Mouse (Mus musculus) embryonic facial prominence, embryonic 11.5 days (tissue): ENCODE results near the gene Gcnt7. TPM values are rescaled to one million over a fixed set of nuclear protein-coding genes. Genes with fewer than 3 reads are reported as not detected.

ENCODE experiments used
- ATAC-seq: fragments of 200-750 bp; cut with Nextera tagmentation; replicated peaks from 2 replicates; pipeline ENCODE4 v1.8.0; 2017; ENCODE audit warnings: low read depth; ENCODE audit not compliant: insufficient number of reproducible peaks, low FRiP score, low TSS enrichment
- DNase-seq: peaks from one replicate; pipeline ENCODE4 v3.0.0-alpha.2; 2015; ENCODE audit warnings: low spot score
- H3K27ac ChIP-seq: fragments of 300-500 bp; sonication (generic); replicated peaks from 2 replicates; pipeline ENCODE4 v1.5.1; 2014; ENCODE audit warnings: mild to moderate bottlenecking, low read depth, low read length, control low read depth
- H3K27me3 ChIP-seq: fragments of 300-500 bp; sonication (generic); 2 replicates; pipeline ENCODE4 v1.6.1; 2014; ENCODE audit warnings: mild to moderate bottlenecking, low read length, moderate library complexity, mixed read lengths; ENCODE audit not compliant: control insufficient read depth, insufficient read depth
- H3K36me3 ChIP-seq: fragments of 300-500 bp; sonication (generic); replicated peaks from 2 replicates; pipeline ENCODE4 v1.6.1; 2014; ENCODE audit warnings: low read depth, mild to moderate bottlenecking, low read length, moderate library complexity, mixed read lengths; ENCODE audit not compliant: control insufficient read depth, insufficient read depth
- H3K4me1 ChIP-seq: fragments of 300-500 bp; sonication (generic); 2 replicates; pipeline ENCODE4 v1.6.1; 2014; ENCODE audit warnings: low read length, mixed read lengths; ENCODE audit not compliant: control insufficient read depth, insufficient read depth
- H3K4me2 ChIP-seq: fragments of 300-500 bp; sonication (generic); 2 replicates; pipeline ENCODE4 v1.6.1; 2014; ENCODE audit warnings: low read depth, mild to moderate bottlenecking, control low read depth, low read length, moderate library complexity
- H3K4me3 ChIP-seq: fragments of 300-500 bp; sonication (generic); 2 replicates; pipeline ENCODE4 v1.5.1; 2014; ENCODE audit warnings: low read depth, low read length, control low read depth
- H3K9ac ChIP-seq: fragments of 300-500 bp; sonication (generic); replicated peaks from 2 replicates; pipeline ENCODE4 v1.6.1; 2014; ENCODE audit warnings: mild to moderate bottlenecking, control low read depth, low read length
- H3K9me3 ChIP-seq: fragments of 300-500 bp; sonication (generic); replicated peaks from 2 replicates; pipeline ENCODE4 v1.6.1; 2016; ENCODE audit warnings: mild to moderate bottlenecking, low read length, inconsistent platforms, mixed read lengths; ENCODE audit not compliant: control insufficient read depth
- WGBS: fragments of 180-500 bp; shearing (Covaris S2); extraction: QIAGEN DNeasy Blood & Tissue Kit; methylation state at CpG from one replicate; pipeline ENCODE4 v1.1.7; 2014; 5-methylcytosine and 5-hydroxymethylcytosine counted together
- polyA plus RNA-seq: library from polyadenylated mRNA; unstranded; fragments of >200 nt; fragmentation: Nextera tagmentation; extraction: Ambion mirVana; gene quantifications from 2 replicates; pipeline ENCODE4 v1.2.1, GENCODE M21; 2014

Gene Gcnt7
- polyA plus RNA-seq, 1 experiment from 2014 or later, result 0.22 TPM

DNA sequence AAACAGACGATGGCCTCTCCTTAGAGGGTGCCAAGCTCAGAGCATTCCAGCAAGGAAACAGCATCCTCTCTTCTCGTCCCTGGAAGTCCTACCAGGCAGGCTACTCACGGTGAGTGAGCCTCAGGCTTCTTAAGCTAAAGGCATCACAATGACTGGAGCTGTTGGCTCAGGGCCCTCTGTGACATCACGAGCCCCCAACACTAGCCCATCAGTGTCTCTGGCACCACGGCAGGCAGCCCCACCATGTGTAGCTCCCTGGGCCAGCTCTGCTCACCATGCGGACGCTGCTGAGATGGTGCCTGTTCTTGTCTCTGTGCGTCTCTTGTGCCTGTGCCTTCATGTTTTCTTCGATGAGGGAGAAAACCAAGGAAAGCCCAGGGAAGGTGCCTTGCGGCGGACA lies 13.9 kb upstream of the Gcnt7 start, which contains the start of gene Fam209:
TSS of gene Fam209 (plus strand) at position 203 of the 400 bp plus-strand sequence.
- no peak for DNase-seq
- Histone ChIP-seq H3K27ac (no peak within 1 kb of the TSS), H3K9ac (no peak within 1 kb of the TSS), H3K4me1 (no peaks in the 10 kb centered on the region), H3K36me3 (no peaks in the 10 kb centered on the region; the same call in 1 of the 2 replicates), H3K9me3 (no peaks in the 10 kb centered on the region), H3K27me3 (no peaks in the 10 kb centered on the region), H3K4me2 (no peak within 1 kb of the TSS), H3K4me3 (no peak within 1 kb of the TSS)
- WGBS, result 88% methylated on average over 11 of the region's 11 CpGs
- ATAC-seq, result no peak

DNA sequence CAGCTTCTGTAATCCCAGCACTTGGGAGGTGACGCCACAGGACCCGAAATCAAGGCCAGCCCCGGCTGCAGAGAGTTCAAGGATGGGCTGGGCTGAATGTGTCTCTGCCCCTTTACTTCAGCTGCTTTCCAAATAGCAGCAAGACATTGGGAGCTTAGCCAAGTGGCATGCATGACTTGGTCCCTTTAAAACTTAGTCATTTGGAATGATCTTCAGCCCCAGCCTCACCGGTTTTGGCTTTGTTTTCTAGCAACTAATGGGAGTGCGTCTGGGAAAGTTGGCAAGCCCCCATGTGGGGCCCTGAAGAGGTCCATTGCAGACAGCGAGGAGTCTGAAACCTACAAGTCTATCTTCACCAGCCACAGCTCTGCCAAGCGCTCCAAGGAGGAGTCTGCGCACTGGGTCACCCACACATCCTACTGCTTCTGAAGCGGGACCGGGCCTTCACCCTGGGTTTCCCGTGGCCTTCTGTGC lies 10.0 kb upstream of the Gcnt7 start:
- no peak for ATAC-seq
- Histone ChIP-seq H3K36me3 (no peaks in the 10 kb centered on the region; the same call in none of the 2 replicates), H3K9me3 (no peaks in the 10 kb centered on the region), H3K4me1 (no peaks in the 10 kb centered on the region), H3K4me3 (no peak overlapping the region), H3K9ac (no peak overlapping the region), H3K4me2 (no peak overlapping the region), H3K27me3 (no peaks in the 10 kb centered on the region), H3K27ac (no peak overlapping the region)
- no peak for DNase-seq
- 90% methylated on average over 11 of the region's 11 CpGs for WGBS

DNA sequence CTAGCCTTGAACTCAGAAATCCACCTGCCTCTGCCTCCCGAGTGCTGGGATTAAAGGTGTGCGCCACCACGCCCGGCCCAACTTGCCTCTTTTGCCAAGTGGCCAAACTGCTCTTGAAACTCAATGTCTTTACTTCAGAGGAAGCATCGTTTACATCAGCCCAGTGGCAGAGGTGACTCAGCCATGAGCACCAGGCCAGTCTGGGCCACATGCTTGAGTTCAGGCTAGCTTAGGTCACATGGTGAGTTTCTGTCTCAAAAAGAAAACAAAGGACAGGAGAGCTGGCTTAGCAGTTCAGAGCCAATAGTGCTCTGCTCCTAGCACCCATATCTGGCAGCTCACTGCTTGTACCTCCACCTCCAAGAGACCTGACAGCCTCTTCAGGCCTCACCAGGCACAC lies 8.8 kb upstream of the Gcnt7 start:
- Histone ChIP-seq H3K27me3 (no peaks in the 10 kb centered on the region), H3K36me3 (no peaks in the 10 kb centered on the region; the same call in none of the 2 replicates), H3K9ac (no peak overlapping the region), H3K4me3 (no peak overlapping the region), H3K27ac (no peak overlapping the region), H3K4me1 (no peaks in the 10 kb centered on the region), H3K9me3 (no peaks in the 10 kb centered on the region), H3K4me2 (no peak overlapping the region)
- 94% methylated on average over 5 of the region's 5 CpGs for WGBS
- no peak for DNase-seq
- no peak for ATAC-seq

DNA sequence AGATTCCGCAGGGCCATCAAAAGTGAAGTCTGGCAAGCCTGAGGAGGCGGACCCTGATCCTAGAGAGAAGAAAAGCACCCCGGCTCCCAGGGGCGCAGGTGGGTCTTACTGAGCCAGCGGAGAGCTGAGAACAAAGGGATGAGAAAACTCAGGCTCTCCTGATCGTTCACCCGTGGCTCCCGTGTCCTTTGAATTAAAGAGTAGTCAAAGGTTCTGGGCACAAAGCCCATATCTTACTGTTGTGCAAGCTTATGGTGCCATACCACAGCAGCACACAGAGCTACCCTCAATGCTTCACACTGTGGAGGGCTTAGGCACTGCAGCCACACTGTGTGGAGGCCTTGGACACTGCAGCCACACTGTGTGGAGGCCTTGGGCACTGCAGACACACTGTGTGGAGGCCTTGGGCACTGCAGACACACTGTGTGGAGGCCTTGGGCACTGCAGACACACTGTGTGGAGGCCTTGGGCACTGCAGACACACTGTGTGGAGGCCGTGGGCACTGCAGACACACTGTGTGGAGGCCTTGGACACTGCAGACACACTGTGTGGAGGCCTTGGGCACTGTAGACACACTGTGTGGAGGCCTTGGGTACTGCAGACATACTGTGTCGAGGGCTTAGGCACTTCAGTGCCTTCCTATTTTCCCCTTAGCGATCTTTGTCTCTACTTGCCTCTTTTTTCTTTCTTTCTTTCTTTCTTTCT lies 8.2 kb upstream of the Gcnt7 start:
- Histone ChIP-seq H3K4me3 (no peak overlapping the region), H3K9me3 (no peaks in the 10 kb centered on the region), H3K27me3 (no peaks in the 10 kb centered on the region), H3K4me1 (no peaks in the 10 kb centered on the region), H3K9ac (no peak overlapping the region), H3K36me3 (no peaks in the 10 kb centered on the region; the same call in none of the 2 replicates), H3K4me2 (no peak overlapping the region), H3K27ac (no peak overlapping the region)
- 90% methylated on average over 11 of the region's 11 CpGs for WGBS
- ATAC-seq (no peak), DNase-seq (no peak)

DNA sequence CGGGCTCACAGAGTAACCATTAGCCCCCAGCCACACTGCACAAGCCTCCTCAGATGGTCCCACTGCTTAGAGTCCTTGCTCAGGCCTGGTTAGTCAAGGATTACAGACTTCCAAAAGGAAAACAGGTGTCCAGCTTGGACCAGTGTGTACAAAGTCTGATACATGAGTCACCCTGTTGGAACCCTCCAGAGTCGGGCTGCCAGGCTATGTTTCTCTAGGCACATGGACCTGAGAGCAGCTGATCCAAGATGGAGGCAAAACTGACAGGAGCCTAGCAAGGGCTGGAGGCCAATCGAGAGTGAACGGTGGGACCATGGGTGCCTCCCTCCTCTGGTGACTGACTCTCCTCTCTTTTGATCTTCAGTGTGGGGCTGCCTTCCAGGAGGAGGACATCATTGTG lies 4.4 kb upstream of the Gcnt7 start:
- no peak overlapping the region for H3K27ac ChIP-seq
- no peak for ATAC-seq
- H3K9ac ChIP-seq, result no peak overlapping the region
- WGBS, result 91% methylated on average over 4 of the region's 4 CpGs
- H3K4me3 ChIP-seq, result no peak overlapping the region
- H3K9me3 ChIP-seq, result no peaks in the 10 kb centered on the region
- no peak overlapping the region for H3K4me2 ChIP-seq
- no peaks in the 10 kb centered on the region for H3K27me3 ChIP-seq
- H3K4me1 ChIP-seq, result no peaks in the 10 kb centered on the region
- no peak for DNase-seq
- no peaks in the 10 kb centered on the region; the same call in none of the 2 replicates for H3K36me3 ChIP-seq

DNA sequence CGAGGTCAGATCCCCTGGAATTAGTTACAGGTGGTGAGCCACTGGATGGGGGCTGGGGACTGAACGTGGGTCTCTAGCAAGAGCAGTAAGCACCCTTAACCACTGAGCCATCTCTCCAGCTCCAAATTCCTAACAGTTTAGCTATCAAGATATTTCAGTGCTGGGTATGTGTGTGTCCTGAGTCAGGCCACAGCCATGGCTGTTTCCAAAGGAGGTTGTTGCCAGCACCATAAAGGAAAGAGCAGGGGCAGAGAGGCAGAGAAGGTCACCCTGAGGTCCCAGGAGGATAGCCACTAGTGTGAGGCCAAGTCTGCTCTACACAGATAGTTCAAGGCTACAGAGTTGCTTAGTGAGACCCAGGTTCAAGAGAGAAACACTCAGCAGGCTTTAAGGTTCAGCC lies 2.3 kb upstream of the Gcnt7 start:
- H3K36me3 ChIP-seq, result no peaks in the 10 kb centered on the region; the same call in 1 of the 2 replicates
- 34% methylated on average over 2 of the region's 2 CpGs for WGBS
- no peaks in the 10 kb centered on the region for H3K4me1 ChIP-seq
- H3K4me2 ChIP-seq, result no peak overlapping the region
- DNase-seq (peak; percentile 23), ATAC-seq (no peak)
- H3K27ac ChIP-seq, result no peak overlapping the region
- H3K9me3 ChIP-seq, result no peaks in the 10 kb centered on the region
- H3K27me3 ChIP-seq, result no peaks in the 10 kb centered on the region
- no peak overlapping the region for H3K9ac ChIP-seq
- no peak overlapping the region for H3K4me3 ChIP-seq

DNA sequence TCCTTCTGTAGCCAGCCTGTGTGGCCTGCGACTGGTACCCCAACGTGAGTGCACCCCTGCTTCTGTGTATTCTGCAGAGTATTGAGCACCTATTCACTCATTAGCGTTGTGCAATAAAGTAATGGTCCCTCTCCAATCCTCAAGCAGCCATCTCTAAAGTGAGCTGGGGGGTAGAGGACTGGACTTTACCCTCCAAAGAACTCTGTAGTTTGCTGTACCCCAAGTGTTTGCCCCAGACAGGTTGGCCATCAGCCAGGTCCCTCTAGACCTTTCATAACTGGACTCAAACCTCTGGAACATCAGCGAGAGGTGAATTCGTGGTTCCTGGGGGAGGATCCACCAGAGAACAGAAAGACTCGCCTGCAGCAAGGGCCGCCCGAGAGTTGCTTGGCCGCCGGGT lies 5.9 kb downstream of the Gcnt7 start:
- no peak overlapping the region for H3K4me2 ChIP-seq
- no peak overlapping the region for H3K9ac ChIP-seq
- no peaks in the 10 kb centered on the region for H3K4me1 ChIP-seq
- ATAC-seq, result no peak
- H3K36me3 ChIP-seq, result no peaks in the 10 kb centered on the region; the same call in none of the 2 replicates
- no peak overlapping the region for H3K4me3 ChIP-seq
- H3K27ac ChIP-seq, result no peak overlapping the region
- H3K9me3 ChIP-seq, result no peaks in the 10 kb centered on the region
- DNase-seq, result no peak
- WGBS, result 88% methylated on average over 10 of the region's 10 CpGs
- no peaks in the 10 kb centered on the region for H3K27me3 ChIP-seq

DNA sequence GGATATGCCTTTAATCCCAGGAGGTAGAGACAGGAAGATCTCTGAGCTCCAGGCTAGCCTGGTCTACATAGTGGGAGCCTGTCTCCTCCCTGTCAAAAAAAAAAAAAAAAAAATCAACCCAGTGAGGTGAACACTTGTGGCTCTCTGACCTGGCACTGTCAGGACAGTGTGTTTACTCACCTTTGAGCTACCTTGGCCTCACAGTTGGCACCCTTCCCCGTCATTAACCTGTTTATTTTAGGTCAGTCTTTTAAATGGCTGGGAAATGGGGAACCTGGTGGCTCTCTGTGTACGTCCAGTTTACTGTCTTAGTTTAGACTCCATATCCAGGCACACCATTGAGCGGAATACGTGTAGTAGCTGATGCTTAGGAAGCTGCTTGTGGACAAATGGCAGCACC lies 6.4 kb downstream of the Gcnt7 start:
- no peaks in the 10 kb centered on the region; the same call in none of the 2 replicates for H3K36me3 ChIP-seq
- ATAC-seq, result no peak

More for the DNA sequence above, 6.4 kb downstream of the Gcnt7 start:
- H3K4me2 ChIP-seq, result no peak overlapping the region
- H3K4me1 ChIP-seq, result no peaks in the 10 kb centered on the region
- WGBS, result 92% methylated on average over 4 of the region's 4 CpGs
- no peak overlapping the region for H3K9ac ChIP-seq
- DNase-seq, result no peak
- no peak overlapping the region for H3K27ac ChIP-seq
- H3K27me3 ChIP-seq, result no peaks in the 10 kb centered on the region
- no peak overlapping the region for H3K4me3 ChIP-seq
- no peaks in the 10 kb centered on the region for H3K9me3 ChIP-seq
